Mouse (Mus musculus): Measurements from ENCODE around the gene AC161166.1.
"Not testable (repeated sequence)": the region's sequence is repeated elsewhere in the genome, so short reads cannot be mapped to it uniquely, and the experiment has no call there.

Gene AC161166.1

DNA sequence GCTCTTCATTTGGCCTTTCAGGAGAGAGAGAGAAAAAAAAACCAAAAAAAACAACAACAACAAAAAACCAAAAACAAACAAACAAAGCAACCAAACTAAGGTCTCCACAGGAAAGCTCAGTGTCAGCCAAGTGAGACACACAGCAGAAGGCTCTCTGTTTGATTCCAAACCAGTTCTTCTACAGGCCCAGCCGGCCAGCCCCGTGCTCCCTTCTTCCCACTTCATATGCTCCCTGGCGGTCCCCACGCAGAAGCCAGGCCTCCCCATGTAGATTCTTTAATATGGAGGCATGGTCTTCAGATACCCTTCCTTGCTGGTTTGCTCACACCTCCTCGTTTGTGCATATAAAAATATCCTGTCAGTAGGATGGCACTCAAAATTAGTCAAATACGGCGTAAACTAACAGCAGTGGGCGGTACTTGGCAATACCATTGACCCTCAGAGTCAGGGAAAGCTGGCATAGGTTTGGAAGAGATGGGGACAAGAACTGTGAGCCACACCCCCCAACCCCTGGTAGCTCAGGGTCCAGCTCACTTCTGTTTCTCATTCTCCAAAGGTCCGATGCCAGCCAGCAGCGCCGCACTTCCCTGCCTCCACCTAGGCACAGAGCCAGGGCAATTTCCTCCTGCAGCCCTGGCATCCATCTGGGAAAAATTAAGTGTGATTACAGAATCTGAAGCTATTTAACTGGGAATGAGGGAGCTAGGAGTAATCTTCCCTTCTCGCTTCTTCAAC lies 13.6 kb upstream of the AC161166.1 start:
- no peak for DNase-seq (ENCODE audit: low read depth, low spot score)

DNA sequence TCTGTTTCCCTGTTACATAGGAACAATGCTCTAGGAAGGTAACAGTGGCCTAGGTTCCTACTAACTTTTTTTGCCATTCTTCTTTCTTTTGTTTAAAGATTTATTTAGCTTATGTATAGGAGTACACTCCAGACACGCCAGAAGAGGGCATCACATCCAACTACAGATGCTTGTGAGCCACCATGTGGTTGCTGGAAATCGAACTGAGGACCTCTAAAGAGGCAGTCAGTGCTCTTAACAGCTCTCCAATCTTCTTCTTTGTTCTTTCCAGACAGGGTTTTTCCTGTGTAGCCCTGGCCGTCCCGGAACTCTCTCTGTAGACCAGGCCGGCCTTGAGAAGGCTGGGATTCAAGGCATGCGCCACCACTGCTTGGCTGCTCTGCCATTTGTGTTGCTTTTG lies 12.7 kb upstream of the AC161166.1 start:
- DNase-seq (ENCODE audit: low read depth, low spot score), result no peak

DNA sequence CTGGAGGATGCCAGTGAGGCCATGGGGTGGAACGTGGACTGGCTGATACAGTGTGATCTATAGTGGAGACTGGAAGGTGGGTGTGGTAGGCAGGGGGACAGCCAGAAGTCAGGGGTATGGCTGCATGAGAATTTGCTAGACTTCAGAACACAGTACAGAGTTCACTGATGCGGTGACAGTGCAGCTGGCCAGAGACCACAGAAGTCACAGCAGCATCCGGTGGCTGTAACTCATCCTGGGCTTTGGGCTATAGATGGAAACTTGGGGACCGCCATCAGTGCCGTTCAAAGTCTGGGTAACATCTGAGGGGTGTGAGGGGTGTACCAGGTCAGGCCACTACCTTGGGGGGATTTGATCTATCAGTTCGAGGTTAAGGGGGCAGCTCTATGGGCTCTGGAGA lies 11.5 kb upstream of the AC161166.1 start:
- DNase-seq (ENCODE audit: low read depth, low spot score), result no peak

DNA sequence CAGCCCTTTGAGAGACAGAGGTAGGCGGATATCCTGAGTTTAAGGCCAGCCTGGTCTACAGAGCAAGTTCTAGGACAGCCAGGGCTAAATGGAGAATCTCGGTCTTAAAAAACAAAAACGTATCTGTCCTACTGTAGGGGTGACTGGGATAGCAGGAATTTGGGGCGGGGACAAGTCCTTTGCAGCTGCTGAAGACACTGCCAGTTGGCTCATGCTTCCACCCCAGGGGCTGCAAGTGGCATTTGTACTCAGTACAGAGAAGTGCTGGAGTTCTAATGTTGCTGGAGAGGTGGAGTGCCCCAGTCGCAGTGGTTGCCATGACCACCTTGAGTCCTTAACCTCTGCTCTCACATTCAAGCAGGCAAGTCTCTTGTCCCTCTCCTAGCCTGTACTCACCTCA lies 10.6 kb upstream of the AC161166.1 start:
- peak; percentile 69 for DNase-seq (ENCODE audit: low read depth, low spot score)

DNA sequence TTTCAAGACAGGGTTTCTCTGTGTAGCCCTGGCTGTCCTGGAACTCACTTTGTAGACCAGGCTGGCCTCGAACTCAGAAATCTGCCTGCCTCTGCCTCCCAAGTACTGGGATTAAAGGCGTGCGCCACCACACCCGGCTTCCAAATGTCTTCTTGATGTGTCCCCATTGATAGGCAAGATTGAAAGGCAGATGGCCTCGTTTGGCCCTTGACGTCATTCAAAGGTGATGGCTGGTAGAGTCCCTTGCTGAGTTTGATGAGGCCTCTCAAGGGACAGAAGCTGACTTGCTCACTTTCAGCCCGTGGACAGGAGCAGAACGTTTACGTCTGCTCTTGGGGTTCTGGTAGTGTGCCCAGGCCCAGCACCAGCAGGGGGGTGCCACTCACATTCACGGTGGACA lies 7.8 kb upstream of the AC161166.1 start:
- not testable (repeated sequence) for DNase-seq (ENCODE audit: low read depth, low spot score)

DNA sequence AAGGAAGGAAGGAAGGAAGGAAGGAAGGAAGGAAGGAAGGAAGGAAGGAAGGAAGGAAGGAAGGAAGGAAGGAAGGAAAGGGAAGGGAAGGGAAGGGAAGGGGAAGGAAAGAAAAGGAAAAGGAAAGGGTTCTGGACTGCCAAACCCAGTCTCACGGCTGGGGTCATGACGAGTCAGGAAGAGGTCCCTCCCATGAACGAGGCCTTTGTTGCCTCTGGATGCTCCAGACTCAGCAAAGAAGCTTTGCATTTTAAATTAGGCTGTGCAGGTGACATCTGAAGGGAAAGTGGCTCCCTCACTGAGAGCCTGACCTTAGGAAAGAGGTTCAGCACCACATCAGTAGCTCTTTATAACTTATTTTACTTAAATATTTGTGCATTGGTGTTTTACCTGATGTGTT lies 6.9 kb upstream of the AC161166.1 start:
- DNase-seq (ENCODE audit: low read depth, low spot score), result no peak

DNA sequence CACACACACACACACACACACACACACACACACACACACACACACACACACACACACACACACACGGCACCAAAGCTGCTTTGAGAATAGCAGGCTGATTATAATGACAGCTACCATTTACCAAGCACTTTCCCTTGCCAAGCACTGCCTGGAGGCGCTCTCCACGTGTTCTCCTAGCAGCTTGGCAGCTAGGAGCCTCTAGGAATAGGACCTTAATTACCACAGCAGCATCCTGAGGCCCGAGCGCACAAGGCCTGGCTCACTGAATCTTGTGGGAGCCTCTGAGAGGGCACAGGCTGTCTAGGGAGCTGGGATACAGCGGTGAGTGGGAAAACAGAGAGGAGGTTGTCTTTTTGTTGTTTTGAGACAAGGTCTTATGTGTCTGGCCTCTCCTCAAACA lies 5.4 kb upstream of the AC161166.1 start:
- no peak for DNase-seq (ENCODE audit: low read depth, low spot score)

DNA sequence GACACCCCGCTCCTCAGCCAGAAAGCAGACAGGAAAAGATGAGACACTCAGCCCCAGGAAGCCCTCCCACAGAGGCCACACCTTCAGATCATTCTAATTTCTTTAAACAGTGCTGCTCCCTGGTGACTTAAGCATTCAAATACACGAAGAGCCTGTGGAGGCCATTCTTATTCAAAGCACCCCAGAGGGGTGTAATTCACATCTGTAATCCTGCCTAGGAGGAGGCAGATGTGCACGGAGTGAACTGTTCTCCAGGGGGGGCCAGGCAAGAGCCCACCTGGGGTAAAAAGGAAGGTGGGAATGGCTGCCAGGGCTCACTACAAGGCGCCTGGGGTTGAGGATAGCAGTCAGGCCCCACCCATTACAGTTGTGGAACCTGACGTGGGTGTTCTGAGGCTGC lies 4.8 kb upstream of the AC161166.1 start:
- DNase-seq (ENCODE audit: low read depth, low spot score), result no peak

DNA sequence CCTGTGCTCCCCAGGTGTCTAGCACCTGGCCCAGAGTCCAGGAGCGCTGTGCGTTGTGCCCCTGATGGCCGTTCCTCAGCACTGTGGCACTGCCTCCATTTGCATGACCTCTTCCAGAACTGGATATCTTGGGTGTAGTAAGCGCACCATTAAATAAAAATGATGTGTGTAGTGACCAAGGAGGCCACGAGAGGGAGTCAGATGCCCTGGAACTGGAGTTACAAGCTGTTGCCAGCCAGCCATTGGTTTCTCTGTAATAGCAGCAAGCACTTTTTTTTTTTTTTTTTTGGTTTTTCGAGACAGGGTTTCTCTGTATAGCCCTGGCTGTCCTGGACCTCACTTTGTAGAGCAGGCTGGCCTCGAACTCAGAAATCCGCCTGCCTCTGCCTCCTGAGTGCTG lies 4.1 kb upstream of the AC161166.1 start:
- peak; percentile 27 for DNase-seq (ENCODE audit: low read depth, low spot score)

DNA sequence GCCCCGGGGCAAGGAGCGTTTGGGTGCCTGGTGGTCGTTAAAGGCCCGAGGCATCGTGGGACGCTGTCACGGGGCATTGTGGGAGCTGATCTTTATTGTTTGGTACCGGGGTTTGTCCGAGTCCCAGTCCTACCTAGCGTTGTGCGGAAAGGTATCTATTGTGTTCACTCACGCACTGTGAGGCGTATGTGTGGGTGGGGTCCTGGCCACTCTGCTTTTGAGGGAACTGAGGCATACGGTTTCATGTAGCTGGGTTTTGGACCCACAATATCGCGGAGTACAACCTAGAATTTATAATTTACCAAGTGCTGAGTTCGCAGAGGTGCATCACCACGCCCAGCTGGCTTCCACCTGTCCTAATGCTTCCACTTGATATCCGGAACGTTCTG lies 4.5 kb downstream of the AC161166.1 start:
- no peak for DNase-seq (ENCODE audit: low read depth, low spot score)

DNA sequence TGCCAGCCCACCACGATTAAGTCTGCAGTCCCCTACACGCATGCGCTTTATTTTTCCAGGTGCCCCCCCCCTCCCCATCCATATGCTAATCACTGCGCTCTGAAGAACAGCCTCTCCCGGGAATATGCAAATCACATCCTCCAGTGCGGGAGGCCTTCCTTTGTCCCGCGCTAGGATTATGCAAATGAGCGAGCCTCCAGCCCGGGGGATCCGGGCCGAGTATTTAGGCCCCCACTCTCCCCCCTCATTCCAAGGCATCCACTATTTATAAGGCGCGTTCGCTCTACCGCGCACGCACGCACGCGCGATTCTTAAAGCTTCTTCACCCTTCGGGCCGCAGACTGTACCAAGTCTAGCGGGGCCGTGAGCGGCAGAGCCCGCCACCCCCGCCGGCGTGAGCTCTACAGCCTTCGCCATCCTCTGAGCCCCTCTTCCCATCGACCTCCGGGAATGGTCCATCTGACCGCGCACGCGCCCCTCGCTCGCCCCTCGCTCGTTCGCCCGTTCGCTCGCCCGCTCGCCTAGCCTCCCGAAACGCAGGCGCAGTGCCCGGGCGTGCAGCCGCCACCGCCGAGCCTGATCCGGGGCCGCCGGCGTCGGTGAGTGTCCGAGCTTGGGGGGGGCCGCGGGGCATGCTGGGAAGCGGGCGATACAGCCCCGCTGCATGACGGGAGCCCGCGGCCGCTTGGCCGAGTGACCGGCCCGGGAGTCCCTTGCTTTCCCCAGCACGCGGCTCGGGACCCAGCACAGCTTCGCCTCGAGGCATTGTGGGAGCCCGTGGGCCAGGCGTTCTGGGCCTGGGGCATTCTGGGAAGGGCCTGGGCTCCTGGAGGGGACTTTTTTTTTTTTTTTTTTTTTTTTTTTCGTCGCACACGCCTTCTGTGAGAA lies 5.2 kb downstream of the AC161166.1 start, which contains the start of gene Zfp428:
Zfp428 (plus strand) TSS at position 169 of the 888 bp plus-strand sequence.
- DNase-seq (ENCODE audit: low read depth, low spot score), result peak; percentile 79

DNA sequence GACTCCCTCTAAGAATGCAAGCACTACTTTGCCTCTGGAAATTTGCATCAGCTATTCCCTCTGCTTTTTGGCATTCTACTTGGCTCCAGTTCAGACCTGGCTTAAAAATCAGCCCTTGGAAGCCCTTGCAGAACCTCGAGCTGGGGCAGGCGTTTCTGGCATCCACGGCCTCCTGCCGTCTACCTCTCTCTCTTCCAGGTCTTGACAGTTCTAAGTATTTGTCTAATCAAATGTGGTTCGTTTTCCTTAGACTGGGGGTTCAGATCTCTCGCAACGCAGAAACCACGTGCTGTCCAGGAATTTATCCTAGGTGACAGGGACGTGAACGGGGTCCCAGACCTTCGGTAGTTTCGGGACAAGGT lies 5.8 kb downstream of the AC161166.1 start:
- peak; percentile 70 for DNase-seq (ENCODE audit: low read depth, low spot score)

DNA sequence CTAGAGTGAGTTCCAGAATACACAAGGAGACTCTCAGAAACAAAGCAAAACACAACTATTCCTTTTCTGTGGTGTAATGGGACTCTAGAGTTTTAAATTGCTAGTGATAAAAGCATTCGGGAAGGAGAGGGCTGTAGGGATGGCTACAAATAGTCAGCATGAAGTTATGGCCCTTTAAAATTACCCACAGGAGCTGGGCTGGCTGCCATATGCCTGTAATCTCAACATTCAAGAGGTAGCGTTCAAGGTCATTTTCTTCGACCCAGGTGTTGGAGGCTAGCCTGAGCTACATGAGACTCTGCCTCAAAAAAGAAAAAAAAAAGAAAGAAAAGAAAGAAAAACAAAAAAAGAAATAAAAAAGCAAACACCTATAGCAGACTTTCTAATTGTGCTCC lies 6.2 kb downstream of the AC161166.1 start:
- no peak for DNase-seq (ENCODE audit: low read depth, low spot score)

DNA sequence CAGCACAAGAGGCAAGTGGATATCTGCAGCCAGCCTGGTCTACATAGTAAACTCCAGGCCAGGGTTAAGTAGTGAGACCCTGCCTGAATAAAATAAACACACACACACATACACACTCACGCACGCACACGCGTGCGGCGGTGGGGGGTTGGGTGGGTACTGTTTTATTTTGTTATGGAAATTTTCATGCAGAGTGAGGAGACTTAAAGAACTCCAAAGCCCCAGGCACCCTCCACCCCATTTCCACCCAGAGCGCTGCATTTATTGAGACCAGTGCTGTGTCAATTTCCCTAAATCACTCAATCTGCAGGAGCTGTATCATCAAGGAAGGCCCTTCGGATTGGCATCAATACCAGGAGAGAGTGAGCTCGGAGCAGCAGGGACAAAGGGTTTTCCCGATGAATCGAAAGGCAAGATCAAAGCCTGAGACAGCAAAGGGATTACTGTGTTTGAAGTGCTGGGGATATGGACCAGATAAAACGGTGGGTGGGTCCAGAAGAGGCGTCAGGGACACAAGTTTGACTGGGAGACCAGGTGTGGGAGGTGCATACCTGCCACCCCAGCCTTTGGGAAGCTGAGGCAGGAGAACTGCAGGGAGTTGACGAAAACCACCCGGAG lies 6.7 kb downstream of the AC161166.1 start:
- DNase-seq (ENCODE audit: low read depth, low spot score), result no peak

DNA sequence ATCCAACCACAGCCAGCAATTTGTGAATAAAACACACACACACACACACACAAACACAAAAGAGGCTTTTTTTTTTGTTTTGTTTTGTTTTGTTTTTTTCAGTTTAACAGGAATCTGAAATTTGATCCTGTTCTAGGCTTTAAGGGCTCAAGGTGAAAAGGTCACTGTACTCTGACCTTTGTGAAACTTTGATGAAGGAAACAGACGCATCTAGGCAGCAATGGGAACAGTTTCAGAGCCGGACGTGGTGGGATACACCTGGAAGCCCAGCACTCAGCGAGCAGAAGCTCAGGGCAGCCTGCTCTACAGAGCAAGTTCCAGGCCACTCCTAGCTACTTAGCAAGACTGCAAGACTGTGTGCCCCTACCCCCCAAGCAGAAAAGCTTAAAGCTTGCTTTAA lies 7.4 kb downstream of the AC161166.1 start:
- DNase-seq (ENCODE audit: low read depth, low spot score), result no peak

DNA sequence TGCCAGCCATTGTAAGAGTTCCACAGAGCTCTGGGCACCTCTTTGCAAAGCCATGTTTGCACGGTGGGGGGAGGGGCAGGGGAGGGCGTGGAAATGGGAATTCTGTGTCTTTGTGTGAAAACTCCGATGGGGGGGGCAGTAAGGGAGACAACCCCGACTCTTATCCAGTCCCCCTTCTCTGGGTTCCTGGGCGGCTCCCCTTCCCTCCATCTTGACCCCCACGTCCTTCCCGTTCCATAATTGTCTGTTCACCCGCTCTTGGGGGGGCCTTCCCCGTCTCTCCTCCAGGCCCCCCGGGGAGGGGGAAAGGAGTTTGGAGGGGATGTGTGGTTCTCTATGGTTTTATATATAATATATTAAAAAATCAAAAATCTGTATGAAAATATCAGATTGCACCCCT lies 8.3 kb downstream of the AC161166.1 start:
- DNase-seq (ENCODE audit: low read depth, low spot score), result no peak

DNA sequence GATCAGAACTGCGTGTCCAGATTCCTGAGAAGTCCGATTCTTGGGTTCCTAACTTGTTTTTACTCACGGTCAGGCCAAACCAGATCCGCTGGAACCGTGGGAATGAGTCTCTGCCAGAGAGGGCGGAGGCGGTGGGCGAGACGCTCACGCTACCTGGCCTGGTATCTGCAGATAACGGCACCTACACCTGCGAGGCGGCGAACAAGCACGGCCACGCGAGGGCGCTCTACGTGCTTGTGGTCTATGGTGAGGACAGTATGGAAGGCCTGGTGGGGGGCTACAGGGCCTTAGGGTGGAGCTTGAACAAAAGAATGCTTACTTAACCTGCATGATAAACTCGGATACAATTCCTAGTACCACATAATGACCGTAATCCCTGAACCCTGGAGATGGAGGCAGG lies 10.8 kb downstream of the AC161166.1 start:
- DNase-seq (ENCODE audit: low read depth, low spot score), result no peak

DNA sequence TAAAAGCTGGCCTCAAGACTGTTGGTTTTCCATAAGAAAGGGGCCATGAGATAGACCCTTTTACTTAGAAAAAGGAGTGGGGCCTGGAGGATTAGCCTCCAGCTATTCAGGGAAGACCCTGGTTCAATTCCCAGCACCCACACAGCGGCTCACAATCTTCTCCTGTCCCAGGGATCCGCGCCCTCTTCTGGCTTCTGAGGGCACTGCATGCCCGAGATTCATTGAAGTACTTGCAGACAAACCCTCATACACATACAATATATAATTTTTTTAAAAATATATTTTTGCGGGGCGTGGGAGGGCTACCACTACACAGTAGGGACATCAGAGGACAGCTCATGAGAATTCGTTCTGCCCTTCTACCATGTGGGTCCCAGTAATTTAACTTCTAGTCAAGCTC lies 11.3 kb downstream of the AC161166.1 start:
- no peak for DNase-seq (ENCODE audit: low read depth, low spot score)

DNA sequence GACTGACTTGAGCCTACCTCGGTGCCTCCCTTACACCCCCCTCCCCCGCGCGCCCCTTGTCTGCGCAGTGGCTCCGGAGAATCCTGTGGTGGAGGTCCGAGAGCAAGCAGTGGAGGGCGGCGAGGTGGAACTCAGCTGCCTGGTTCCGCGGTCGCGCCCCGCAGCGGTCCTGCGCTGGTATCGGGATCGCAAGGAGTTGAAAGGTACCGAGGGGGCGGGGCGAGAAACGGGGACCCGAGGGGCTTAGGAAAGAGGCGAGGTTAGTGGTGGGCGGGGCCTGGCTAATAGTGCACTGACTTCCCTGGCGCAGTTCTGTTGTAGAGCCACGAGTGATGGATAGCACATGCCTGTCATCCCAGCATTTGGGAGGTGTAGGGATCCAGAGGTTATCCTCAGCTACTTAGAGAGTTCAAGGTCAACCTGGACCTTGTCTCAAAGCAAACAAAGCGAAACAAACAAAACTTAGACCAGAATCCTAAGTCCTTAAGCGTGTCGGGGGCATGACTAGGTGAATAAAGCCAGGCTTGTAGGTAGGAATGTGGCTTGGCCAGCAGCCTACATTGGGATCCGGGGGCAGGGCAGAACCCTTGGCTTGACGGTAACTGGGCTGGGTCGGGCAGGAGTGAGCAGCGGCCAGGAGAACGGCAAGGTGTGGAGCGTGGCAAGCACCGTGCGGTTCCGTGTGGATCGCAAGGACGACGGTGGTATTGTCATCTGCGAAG lies 12.2 kb downstream of the AC161166.1 start:
- DNase-seq (ENCODE audit: low read depth, low spot score), result no peak

DNA sequence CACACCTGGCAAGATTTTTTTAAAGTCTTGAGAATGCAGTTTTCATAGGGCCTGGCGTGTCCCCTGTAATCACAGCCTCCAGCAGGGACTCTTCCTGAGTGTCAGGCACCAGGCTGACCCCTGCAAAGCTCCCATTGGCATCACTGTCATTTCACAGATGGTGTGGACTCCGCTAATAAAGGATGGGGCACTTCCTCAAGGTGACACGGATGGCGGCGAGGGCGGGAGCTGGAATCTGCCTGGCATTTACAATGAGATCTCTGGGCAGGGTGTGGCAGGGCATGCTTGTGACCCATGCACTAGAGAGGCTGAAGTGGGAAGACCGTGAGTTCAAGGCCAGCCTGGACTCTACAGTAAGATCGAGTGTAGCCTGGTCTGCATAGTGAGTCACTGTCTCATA lies 24.0 kb downstream of the AC161166.1 start:
- no peak for DNase-seq (ENCODE audit: low read depth, low spot score)

DNA sequence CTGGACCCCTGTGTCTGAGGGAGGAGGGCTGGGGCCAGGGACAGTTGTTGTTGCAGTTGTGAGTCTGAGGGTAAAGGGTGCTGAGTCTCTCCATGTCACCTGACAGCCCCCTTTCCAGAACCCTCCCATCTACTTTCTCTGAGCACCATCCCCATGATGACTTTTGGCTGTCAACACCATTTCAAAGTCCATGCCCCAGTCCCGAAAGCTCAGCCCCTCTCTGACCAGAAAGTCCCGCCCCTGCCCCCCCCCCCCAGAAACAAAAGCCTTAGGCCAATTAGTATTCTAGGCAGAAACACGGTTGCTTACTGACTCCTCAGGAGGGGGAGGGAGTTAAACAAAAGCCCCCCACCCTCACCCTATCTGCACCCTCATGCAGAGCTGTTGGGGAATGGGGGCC lies 24.9 kb downstream of the AC161166.1 start:
- DNase-seq (ENCODE audit: low read depth, low spot score), result no peak

DNA sequence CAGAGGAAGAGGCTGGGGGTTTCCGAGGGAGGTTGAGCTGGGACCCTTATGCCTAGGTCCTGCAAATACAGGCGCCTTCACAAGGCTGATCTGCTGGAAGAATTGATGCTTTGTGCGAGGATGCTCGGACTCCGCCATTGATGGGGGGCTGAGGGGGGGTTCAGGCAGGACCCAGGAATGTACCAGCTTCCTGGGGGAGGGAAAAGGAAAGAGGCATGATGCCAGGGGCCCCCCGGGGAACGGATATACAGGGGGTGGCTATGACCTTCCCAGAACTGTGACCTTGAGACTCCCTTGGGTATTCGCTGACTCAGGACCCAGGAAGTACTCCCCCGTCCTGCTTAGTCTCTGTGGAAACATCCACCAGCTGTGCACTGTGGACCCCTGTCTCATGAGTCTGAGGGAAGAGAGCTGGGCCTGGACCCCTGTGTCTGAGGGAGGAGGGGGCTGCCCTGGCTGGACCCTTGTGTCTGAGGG lies 25.6 kb downstream of the AC161166.1 start:
- DNase-seq (ENCODE audit: low read depth, low spot score), result no peak

Data from 3T3-L1 (cell line).